Mouse (Mus musculus): ENCODE results near the gene Fcrl6.
A peak's percentile ranks its signal among the peaks of the same experiment; 100 is the strongest.

Gene Fcrl6

GRCm38 (mm10) chr1:172602326-172602725 lies at the start of gene Fcrl6:
Fcrl6 (minus strand) TSS chr1:172602551.
- no peak for DNase-seq (ENCODE audit: low spot score)

- DNase-seq (ENCODE audit: low spot score): no peak
These were observed 49.1 kb upstream of the Fcrl6 start for GRCm38 (mm10) chr1:172651288-172651987.

GRCm38 (mm10) chr1:172650519-172651287 lies 48.4 kb upstream of the Fcrl6 start:
- peak; percentile 26 for DNase-seq (ENCODE audit: low spot score)

- DNase-seq (ENCODE audit: low spot score): no peak
These were observed 47.0 kb upstream of the Fcrl6 start for GRCm38 (mm10) chr1:172649396-172649795.

GRCm38 (mm10) chr1:172647236-172647635 lies 44.9 kb upstream of the Fcrl6 start:
- no peak for DNase-seq (ENCODE audit: low spot score)

- DNase-seq (ENCODE audit: low spot score): no peak
These were observed 36.4 kb upstream of the Fcrl6 start for GRCm38 (mm10) chr1:172638781-172639180.

GRCm38 (mm10) chr1:172637801-172638200 lies 35.5 kb upstream of the Fcrl6 start:
- no peak for DNase-seq (ENCODE audit: low spot score)

- no peak for DNase-seq (ENCODE audit: low spot score)
These were observed 33.9 kb upstream of the Fcrl6 start for GRCm38 (mm10) chr1:172636266-172636665.

- DNase-seq (ENCODE audit: low spot score): no peak
These were observed 32.9 kb upstream of the Fcrl6 start for GRCm38 (mm10) chr1:172635258-172635657.

- DNase-seq (ENCODE audit: low spot score): no peak
These were observed 31.8 kb upstream of the Fcrl6 start for GRCm38 (mm10) chr1:172634136-172634535.

- peak; percentile 98 for DNase-seq (ENCODE audit: low spot score)
These were observed 30.3 kb upstream of the Fcrl6 start, which contains the start of gene Dusp23 for GRCm38 (mm10) chr1:172632451-172633326. Dusp23 (minus strand) TSS chr1:172632962.

- no peak for DNase-seq (ENCODE audit: low spot score)
These were observed 29.4 kb upstream of the Fcrl6 start for GRCm38 (mm10) chr1:172631721-172632120.

GRCm38 (mm10) chr1:172629831-172630230 lies 27.5 kb upstream of the Fcrl6 start:
- no peak for DNase-seq (ENCODE audit: low spot score)

- DNase-seq (ENCODE audit: low spot score): no peak
These were observed 24.0 kb upstream of the Fcrl6 start for GRCm38 (mm10) chr1:172626306-172626705.

- no peak for DNase-seq (ENCODE audit: low spot score)
These were observed 21.7 kb upstream of the Fcrl6 start for GRCm38 (mm10) chr1:172624081-172624480.

GRCm38 (mm10) chr1:172623599-172623998 lies 21.2 kb upstream of the Fcrl6 start:
- DNase-seq (ENCODE audit: low spot score): no peak

- peak; percentile 75 for DNase-seq (ENCODE audit: low spot score)
These were observed 16.9 kb upstream of the Fcrl6 start for GRCm38 (mm10) chr1:172619235-172619634.

- no peak for DNase-seq (ENCODE audit: low spot score)
These were observed 15.8 kb upstream of the Fcrl6 start for GRCm38 (mm10) chr1:172618141-172618540.

GRCm38 (mm10) chr1:172617365-172618076 lies 15.2 kb upstream of the Fcrl6 start:
- no peak for DNase-seq (ENCODE audit: low spot score)

- DNase-seq (ENCODE audit: low spot score): peak; percentile 21
These were observed 14.4 kb upstream of the Fcrl6 start for GRCm38 (mm10) chr1:172616537-172617300.

- DNase-seq (ENCODE audit: low spot score): no peak
These were observed 13.1 kb upstream of the Fcrl6 start for GRCm38 (mm10) chr1:172615412-172615811.

All from urinary bladder, postnatal 14 days (tissue).